Mouse (Mus musculus) lung, postnatal 0 days (tissue): Measurements from ENCODE around the gene Rps15a. TPM values are rescaled to one million over a fixed set of nuclear protein-coding genes. Genes with fewer than 3 reads are reported as not detected.

Experiments
- ATAC-seq: fragments of 200-750 bp; cut with Nextera tagmentation; 2 replicates; pipeline ENCODE4 v1.8.0; 2017; ENCODE audit warnings: moderate library complexity
- DNase-seq: peaks from one replicate; pipeline ENCODE4 v3.0.0-alpha.2; 2016; ENCODE audit warnings: low spot score
- H3K27ac ChIP-seq: fragments of 300-500 bp; sonication (generic); 2 replicates; pipeline ENCODE4 v1.5.1; 2014; ENCODE audit warnings: antibody characterized with exemption, mild to moderate bottlenecking, low read length, mixed read lengths
- H3K27me3 ChIP-seq: fragments of 300-500 bp; sonication (generic); replicated peaks from 2 replicates; pipeline ENCODE4 v1.6.1; 2014; ENCODE audit warnings: low read length, mixed read lengths; ENCODE audit not compliant: insufficient read depth
- H3K36me3 ChIP-seq: fragments of 300-500 bp; sonication (generic); 2 replicates; pipeline ENCODE4 v1.6.1; 2014; ENCODE audit warnings: low read length, mixed read lengths; ENCODE audit not compliant: insufficient read depth
- H3K4me1 ChIP-seq: fragments of 300-500 bp; sonication (generic); 2 replicates; pipeline ENCODE4 v1.6.1; 2014; ENCODE audit warnings: antibody characterized with exemption, low read depth, low read length, mixed read lengths; ENCODE audit not compliant: insufficient read depth
- H3K4me2 ChIP-seq: fragments of 300-500 bp; sonication (generic); replicated peaks from 2 replicates; pipeline ENCODE4 v1.6.1; 2014; ENCODE audit warnings: low read depth, mild to moderate bottlenecking, low read length, moderate library complexity, mixed read lengths
- H3K4me3 ChIP-seq: fragments of 300-500 bp; sonication (generic); 2 replicates; pipeline ENCODE4 v1.5.1; 2014; ENCODE audit warnings: low read depth, low read length
- H3K9ac ChIP-seq: fragments of 300-500 bp; sonication (generic); replicated peaks from 2 replicates; pipeline ENCODE4 v1.6.1; 2014; ENCODE audit warnings: low read depth, mild to moderate bottlenecking
- H3K9me3 ChIP-seq: fragments of 300-500 bp; sonication (generic); 2 replicates; pipeline ENCODE4 v1.6.1; 2016; ENCODE audit warnings: low read length, mixed read lengths
- CTCF ChIP-seq: IDR thresholded peaks from 2 replicates; pipeline ENCODE4 v1.5.1; 2016; ENCODE audit warnings: antibody characterized with exemption, mild to moderate bottlenecking
- EP300 ChIP-seq: IDR thresholded peaks from 2 replicates; pipeline ENCODE4 v1.6.1; 2016; ENCODE audit warnings: antibody characterized with exemption, mild to moderate bottlenecking, control low read depth
- WGBS: fragments of 180-500 bp; shearing (Covaris S2); extraction: QIAGEN DNeasy Blood & Tissue Kit; methylation state at CpG from one replicate; pipeline ENCODE4 v1.1.7; 2014; 5-methylcytosine and 5-hydroxymethylcytosine counted together
- polyA plus RNA-seq: library from polyadenylated mRNA; unstranded; fragments of >200 nt; fragmentation: Nextera tagmentation; extraction: Ambion mirVana; gene quantifications from 2 replicates; pipeline ENCODE4 v1.2.1, GENCODE M21; 2015

Rps15a gene
- polyA plus RNA-seq, result 556 and 600 TPM in 2 replicates

DNA sequence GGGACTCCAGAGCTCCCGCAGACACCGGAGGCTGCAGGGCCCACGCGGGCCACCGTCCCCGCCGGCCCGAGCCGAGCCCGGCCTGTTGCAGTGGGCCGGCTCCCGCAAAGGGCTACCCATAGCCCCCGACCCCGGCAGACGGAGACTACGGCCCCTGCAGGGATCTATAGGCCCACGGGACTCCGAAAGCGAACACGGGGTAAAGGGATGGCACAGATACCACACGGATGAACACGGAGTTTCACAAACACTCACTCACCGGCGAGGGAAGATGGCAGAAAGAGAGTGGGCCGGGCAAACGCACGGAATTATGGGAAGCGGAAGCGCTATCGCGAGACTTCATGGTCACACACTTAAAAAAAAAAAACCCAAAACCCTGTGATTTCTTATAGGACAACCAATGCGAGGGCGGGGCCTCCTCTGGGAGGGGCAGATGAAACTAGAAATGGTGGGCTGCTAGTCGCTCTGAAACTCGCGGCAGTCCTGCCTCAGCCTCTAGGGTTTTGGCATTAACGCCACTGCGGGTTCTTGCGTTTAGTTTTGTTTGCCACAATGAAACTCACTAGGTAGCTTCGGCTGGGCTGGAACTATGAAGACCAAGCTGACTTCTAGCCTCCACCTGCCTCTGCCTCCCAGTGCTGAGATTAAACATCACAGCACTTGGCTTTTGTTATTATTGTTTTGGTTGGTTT, at the start of gene Rps15a:
Rps15a (minus strand) TSS at position 312 of the 692 bp plus-strand sequence.
- Histone ChIP-seq H3K27me3 (no peaks in the 10 kb centered on the region), H3K9me3 (no peaks in the 10 kb centered on the region), H3K4me3 (peak within 1 kb of the TSS; percentile 86), H3K27ac (peak within 1 kb of the TSS; percentile 85), H3K36me3 (peaks cover 21% of the 10 kb centered on the region; the same call in 1 of the 2 replicates), H3K4me1 (peaks cover 21% of the 10 kb centered on the region; the same call in 1 of the 2 replicates), H3K9ac (peak within 1 kb of the TSS; percentile 94), H3K4me2 (peak within 1 kb of the TSS; percentile 65)
- DNase-seq (peak; percentile 98), ATAC-seq (peak; percentile 75)
- under 1% methylated on average over 40 of the region's 40 CpGs for WGBS
- peak; percentile 25 for TF ChIP-seq CTCF
- peak; percentile 96 for TF ChIP-seq EP300

DNA sequence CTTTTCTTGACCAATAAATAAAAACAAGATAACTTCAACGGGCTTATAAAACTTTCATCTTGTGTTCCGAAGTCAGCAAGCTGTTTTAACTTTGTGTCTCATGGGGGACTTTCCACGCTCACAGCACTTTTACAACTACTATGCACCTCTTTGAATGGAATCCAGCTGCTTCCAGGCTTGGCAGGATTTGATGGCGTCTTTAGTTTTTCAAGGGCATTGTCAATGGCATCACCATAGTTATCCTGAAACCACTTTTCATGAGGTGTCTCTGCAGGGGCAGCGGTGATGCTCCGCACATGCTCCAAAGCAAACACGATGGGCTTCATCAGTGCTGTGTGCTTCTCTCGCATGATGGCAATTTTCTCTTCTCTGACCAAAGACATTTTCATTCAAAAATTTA, 47.0 kb upstream of the Rps15a start:
- H3K9me3 ChIP-seq, result no peaks in the 10 kb centered on the region
- DNase-seq (no peak), ATAC-seq (no peak)
- no peak overlapping the region for H3K27ac ChIP-seq
- no peak overlapping the region for H3K9ac ChIP-seq
- H3K27me3 ChIP-seq, result no peaks in the 10 kb centered on the region
- H3K4me1 ChIP-seq, result no peaks in the 10 kb centered on the region
- H3K4me2 ChIP-seq, result no peak overlapping the region
- WGBS, result 96% methylated on average over 8 of the region's 8 CpGs
- peaks cover 32% of the 10 kb centered on the region; the same call in 1 of the 2 replicates for H3K36me3 ChIP-seq
- no peak overlapping the region for H3K4me3 ChIP-seq
- TF ChIP-seq EP300, result no peak
- TF ChIP-seq CTCF, result no peak

- ATAC-seq, result no peak
Observed at GRCm38 (mm10) chr7:118160121-118160520, 44.1 kb upstream of the Rps15a start.

GRCm38 (mm10) chr7:118156461-118156860, 40.5 kb upstream of the Rps15a start:
- peaks cover 48% of the 10 kb centered on the region for H3K36me3 ChIP-seq
- no peaks in the 10 kb centered on the region for H3K4me1 ChIP-seq

More at GRCm38 (mm10) chr7:118160121-118160520, 44.1 kb upstream of the Rps15a start:
- no peaks in the 10 kb centered on the region for H3K9me3 ChIP-seq
- H3K4me1 ChIP-seq, result no peaks in the 10 kb centered on the region
- H3K4me3 ChIP-seq, result no peak overlapping the region
- DNase-seq, result no peak
- H3K27me3 ChIP-seq, result no peaks in the 10 kb centered on the region
- H3K27ac ChIP-seq, result no peak overlapping the region
- no peak overlapping the region for H3K4me2 ChIP-seq
- H3K36me3 ChIP-seq, result peaks cover 31% of the 10 kb centered on the region; the same call in 1 of the 2 replicates
- H3K9ac ChIP-seq, result no peak overlapping the region
- TF ChIP-seq CTCF (no peak), EP300 (no peak)
- WGBS, result 88% methylated on average over 3 of the region's 3 CpGs

DNA sequence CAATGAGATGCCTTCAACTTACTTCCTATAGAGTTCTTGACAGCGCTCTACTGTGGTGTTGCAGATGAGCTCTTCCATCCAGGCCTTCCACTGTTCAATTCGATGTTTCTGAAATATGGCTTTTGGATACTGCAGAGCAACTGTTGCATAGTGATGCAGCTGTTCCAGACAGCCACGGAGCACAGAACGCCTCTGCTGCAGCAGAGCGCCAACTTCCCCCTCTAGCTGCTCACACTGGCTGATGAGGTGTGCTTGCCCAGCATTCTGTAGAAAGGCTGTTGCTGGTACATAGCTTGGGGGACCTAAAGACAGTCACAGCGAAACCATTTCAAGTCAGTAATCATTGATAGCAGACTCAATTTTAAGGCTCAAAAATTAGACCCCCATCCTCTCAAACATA, 38.2 kb upstream of the Rps15a start:
- no peak overlapping the region for H3K9ac ChIP-seq
- TF ChIP-seq EP300 (no peak), CTCF (no peak)
- ATAC-seq, result no peak
- no peak for DNase-seq
- no peak overlapping the region for H3K27ac ChIP-seq
- H3K4me1 ChIP-seq, result no peaks in the 10 kb centered on the region
- H3K4me3 ChIP-seq, result no peak overlapping the region
- H3K27me3 ChIP-seq, result no peaks in the 10 kb centered on the region
- no peak overlapping the region for H3K4me2 ChIP-seq
- H3K36me3 ChIP-seq, result peaks cover 42% of the 10 kb centered on the region
- H3K9me3 ChIP-seq, result no peaks in the 10 kb centered on the region
- WGBS, result 85% methylated on average over 6 of the region's 6 CpGs

More at GRCm38 (mm10) chr7:118156461-118156860, 40.5 kb upstream of the Rps15a start:
- WGBS, result 91% methylated on average over 7 of the region's 7 CpGs
- Histone ChIP-seq H3K27me3 (no peaks in the 10 kb centered on the region), H3K4me2 (no peak overlapping the region), H3K9me3 (no peaks in the 10 kb centered on the region), H3K27ac (no peak overlapping the region), H3K4me3 (no peak overlapping the region), H3K9ac (no peak overlapping the region)
- ATAC-seq (no peak), DNase-seq (no peak)
- no peak for TF ChIP-seq EP300
- no peak for TF ChIP-seq CTCF

GRCm38 (mm10) chr7:118143602-118144001, 27.6 kb upstream of the Rps15a start:
- Histone ChIP-seq H3K9ac (no peak overlapping the region), H3K4me1 (no peaks in the 10 kb centered on the region), H3K36me3 (peaks cover 46% of the 10 kb centered on the region), H3K4me2 (no peak overlapping the region), H3K9me3 (no peaks in the 10 kb centered on the region), H3K27ac (no peak overlapping the region), H3K4me3 (no peak overlapping the region), H3K27me3 (no peaks in the 10 kb centered on the region)
- WGBS, result 80% methylated on average over 3 of the region's 3 CpGs
- ATAC-seq (no peak), DNase-seq (no peak)
- no peak for TF ChIP-seq CTCF
- no peak for TF ChIP-seq EP300
